Mouse (Mus musculus) embryonic fibroblast, embryonic 13.5 days (primary cell): Measurements from ENCODE around the gene Sox18.

ENCODE experiments used
- CTCF ChIP-seq: IDR thresholded peaks from 2 replicates; pipeline ENCODE4 v1.5.1; 2011; ENCODE audit warnings: mild to moderate bottlenecking, control low read depth, low read length, moderate library complexity, borderline replicate concordance; ENCODE audit not compliant: insufficient read depth
- POLR2A ChIP-seq: IDR thresholded peaks from 2 replicates; pipeline ENCODE4 v1.6.1; 2011; ENCODE audit warnings: low read depth, mild to moderate bottlenecking, control low read depth, low read length, moderate library complexity

DNA sequence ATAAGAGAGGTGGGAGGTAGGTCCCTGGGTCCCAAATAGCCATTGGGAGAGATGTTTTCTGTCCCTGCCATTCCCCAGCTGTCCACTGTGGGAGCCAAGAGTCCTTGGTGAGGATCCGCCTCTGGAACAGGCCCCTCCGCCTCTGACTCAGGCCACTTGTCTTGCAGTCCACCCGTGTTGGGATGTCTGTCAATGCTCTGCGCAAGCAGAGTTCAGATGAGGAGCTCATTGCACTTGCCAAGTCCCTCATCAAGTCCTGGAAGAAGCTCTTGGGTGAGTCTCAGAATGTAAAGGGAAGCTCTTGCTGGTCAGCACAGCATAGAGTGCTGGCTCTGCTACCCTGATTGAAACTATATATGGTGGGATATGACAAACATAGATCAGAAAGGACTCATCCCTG lies 11.9 kb upstream of the Sox18 start:
- TF ChIP-seq CTCF (no peak), POLR2A (no peak)
